Mouse (Mus musculus) hindlimb bud, embryonic 11.5 days (tissue): ENCODE data around the gene Rgsl1.

Experiments
- DNase-seq: peaks from one replicate; pipeline ENCODE4 v3.0.0-alpha.2; 2012; ENCODE audit warnings: low read depth, low spot score; ENCODE audit errors: extremely low spot score

Gene Rgsl1

DNA sequence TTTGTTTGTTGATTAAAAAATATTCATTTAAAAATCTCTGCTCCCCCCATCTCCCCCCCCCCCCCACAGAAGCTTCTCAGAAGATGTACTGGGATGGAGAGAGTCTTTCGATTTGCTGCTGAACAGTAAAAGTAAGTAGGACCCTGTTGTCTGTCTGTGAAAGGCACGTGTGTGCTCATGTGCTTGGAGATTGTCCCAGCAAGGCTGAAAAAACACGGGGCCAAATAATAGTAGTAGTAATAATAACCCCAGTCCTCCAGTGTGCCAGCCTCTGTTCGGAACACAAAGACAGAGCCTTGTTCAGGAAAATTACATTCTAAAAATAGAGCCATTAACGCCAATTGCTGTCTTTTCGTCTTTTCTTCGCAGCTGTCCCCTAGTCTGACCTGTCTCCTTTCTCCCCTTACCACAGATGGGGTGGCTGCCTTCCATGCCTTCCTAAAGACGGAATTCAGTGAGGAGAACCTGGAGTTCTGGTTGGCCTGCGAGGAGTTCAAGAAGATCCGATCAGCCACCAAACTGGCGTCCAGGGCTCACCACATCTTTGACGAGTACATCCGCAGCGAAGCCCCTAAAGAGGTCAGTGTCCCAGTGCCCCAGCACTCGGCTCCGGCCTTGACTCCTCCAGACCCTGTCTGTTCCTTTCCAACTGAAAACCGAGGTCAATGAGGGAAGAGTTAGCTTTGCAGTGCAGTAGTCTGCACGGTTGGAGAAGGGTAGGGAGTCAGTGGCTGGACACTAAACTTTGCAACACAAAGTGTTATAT lies 102.2 kb downstream of the Rgsl1 start:
- no peak for DNase-seq

DNA sequence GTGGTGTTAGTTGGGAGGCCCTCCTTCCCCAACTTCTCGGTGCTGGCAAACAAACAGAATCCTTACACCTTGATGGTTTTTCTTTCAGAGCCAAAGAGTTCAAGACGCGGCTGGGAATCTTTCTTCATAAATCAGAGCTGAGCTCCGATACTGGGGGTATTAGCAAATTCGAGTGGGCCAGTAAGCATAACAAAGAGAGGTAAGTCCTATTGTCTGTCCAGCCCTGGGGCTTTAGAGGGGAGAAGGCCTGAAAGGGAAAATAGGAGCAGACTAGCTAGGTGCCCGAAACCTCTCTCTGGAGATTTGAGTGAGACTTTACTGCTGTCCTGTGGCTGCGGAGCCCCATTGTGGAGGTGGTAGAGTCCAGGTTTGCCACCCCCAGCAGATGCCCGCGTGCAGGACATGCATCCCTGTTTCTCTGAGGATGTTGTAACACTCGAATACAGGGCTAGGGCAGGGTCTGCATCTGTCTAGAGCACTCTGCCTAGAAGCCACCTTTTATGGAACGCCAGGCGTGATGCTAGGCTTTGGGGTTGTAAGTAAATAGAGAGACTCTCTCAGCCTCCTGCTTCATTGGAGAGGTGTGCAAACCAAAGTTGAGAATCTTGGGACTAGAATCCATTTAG lies 103.1 kb downstream of the Rgsl1 start:
- no peak for DNase-seq

DNA sequence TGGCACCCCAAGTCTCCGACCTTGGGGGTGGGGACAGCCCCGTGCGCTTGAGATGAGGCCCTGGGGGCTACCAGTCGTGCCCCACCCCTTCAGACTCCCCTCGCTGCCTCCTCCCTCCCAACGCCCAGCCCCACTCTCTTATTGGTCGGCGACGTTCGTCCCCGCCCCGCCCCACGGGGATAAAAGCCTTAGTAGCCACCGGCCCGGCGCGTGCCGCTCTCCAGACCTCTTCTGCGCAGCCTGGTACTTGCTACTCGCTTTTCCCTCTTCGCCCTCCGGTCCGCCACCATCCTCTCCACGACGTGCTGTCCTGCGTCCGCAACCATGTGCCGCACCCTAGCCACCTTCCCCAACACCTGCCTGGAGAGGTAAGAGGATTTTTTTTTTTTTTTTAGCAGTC lies 103.8 kb downstream of the Rgsl1 start, which contains the start of gene Rgs16:
Gene Rgs16, plus strand, starts transcription at position 205 of the 400 bp plus-strand sequence.
- no peak for DNase-seq

DNA sequence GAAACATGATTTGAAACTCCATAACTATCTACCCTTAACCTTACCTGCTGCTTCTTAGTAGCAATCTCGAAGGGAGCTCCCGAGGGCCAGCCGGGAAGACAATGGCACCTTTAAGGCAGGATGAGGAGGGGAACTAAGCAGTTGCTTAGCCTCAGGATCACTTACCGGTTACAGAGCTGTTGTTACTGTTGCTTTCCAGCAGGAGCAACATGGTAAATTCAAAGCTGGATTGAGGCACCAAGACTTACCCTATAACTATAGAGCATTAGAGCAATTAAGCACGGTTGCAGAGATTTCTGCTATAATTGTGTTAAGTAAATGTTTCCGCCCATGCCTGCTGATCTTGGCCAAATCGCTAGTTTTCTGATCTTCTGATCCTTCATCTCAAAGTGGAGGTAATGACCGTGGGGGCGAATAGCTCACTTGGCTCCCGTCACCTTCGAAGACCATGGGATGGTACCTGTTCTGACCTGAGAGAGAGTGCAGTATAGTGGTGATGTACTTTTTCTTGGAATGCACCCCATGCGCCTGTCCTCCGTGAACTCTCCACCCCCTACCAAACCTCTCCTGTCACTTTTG lies 104.4 kb downstream of the Rgsl1 start:
- DNase-seq, result no peak

DNA sequence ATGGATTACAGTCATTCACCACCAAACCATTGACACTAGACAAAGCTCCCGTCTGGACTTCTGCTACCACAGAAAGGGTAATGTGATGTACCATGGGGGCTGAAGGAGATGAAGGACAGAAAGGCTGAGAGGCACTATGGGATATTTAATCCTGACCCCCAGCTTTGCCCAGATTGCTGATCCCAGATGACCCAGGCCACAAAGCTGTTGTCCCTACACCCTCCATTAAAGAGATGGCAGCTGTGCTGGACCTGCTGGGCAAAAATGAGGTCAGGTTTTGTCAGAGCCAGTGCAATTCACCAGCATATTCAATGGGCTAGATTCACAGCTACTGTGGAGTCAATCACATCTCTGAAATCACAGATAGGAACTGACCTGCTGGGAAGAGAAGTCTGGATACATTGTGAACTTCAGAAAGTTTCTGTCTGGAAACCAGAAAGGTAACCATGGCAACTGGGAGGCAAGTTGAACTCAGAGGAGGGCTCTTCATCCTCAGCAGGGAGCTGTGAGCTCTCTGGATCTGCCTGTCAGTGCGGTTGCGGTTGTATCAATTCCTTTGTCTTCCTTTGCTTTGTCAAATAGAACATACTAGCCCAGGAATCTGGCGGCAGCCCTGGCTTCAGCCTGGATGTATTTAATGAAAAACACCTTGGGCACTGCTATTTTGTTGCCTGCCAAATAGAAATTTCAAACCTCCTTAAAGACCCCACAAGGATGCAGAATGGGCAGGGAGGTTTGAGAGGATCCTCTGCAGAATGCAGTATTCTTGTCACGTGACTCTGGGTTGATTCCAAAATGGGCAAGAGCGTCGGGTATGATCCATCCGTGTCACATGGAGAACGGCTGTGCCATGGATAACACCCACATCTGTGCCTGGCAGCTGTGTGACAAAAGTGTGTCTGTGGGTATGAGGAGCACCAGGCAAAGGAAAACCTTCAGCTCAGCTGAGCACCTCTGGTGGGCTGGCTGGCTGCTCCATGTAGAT lies 106.5 kb downstream of the Rgsl1 start:
- DNase-seq, result no peak

DNA sequence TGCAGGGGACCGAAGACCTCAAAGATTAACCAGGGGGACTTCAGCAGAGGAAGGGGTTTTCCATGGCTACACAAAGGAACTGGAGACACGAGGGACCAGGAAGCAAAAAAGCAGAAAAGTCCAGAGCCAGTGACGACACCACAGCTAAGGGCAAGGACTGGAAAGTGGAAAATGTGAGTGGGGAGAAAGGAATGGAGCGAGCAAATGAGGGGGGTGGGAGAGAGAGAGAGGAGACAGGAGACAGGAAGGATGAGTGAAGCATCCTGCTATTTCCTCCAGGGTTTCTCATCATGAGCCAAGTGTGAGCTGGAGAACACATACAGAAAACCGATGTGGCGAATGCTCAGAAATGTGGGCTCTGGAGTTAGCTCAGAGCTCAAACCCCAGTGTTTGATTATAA lies 107.8 kb downstream of the Rgsl1 start:
- DNase-seq, result no peak

DNA sequence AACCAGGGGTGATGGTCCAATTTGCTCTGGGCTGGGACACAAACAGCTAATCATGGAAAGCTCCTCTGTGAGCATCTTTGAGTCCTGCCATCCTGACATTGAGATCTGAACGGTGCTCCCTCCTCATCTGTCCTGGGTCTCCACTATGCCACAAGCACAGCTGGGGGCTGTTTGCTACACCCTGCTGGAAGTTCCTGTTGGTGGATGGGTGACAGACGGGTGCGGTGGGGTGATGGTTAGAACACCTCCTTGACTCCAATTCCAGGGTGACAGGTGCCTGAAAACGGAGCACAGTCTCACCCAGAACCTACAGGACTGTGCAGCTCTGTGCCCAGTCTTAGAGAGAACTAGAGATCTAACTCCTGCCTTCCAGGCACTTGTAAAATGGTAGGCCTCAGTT lies 109.1 kb downstream of the Rgsl1 start:
- DNase-seq, result no peak

DNA sequence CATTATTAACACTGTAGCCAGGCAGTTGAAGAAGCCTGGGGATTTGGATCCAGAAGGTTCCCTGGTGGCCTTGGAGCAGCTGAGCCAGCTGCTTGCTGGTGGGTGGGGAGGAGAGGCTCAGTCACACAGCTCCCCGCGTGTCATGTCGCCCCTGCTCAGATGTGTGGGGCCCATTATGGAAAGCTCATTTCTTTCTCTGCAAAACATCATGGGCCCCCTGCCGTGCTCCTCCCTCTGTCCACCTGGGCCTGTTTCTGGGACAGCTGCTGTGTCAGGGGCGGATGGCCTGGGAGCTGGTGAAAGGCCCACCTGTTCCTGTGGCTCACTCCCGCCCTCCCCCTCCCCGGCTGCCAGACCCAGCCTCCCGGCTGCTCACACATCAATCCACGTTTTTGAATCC lies 110.8 kb downstream of the Rgsl1 start:
- no peak for DNase-seq

DNA sequence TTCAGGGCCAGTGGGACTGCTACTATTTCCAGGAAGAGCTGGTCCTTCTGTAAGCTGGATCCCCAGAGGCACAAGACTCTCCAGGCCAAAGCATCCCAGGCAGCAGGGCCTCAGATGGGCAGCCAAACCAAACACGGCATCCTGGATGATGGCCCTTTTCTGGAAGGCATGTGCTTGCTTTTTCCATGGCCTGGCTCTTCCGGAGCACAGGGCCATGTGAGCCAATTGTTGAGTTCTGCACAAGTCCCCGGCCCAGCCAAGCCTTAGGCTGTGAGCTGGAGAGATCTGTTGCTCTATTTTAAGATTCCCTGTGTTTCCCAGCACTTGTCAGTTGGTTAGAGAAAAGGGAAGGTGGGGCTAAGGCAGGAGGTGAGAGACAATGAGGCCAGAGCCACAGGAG lies 113.3 kb downstream of the Rgsl1 start:
- no peak for DNase-seq

DNA sequence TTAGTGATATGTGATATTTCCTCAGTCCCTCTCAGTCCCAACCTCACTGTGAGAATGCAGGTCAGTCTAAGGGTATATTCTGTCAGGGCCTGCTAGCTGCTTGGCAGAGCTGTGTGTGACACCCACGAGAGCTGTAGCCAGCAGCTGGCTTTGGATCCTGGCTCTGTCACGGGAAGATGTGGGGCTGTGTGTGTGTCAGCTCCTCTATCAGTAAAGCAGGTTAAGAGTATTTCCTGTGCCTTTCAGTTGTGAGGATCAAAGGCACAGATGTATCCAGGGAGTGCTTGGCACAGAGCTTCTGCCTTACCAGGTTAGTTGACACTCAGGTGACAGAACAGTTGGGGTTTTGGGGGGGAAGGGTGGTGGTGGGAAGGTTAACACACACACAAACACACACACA lies 114.1 kb downstream of the Rgsl1 start:
- no peak for DNase-seq
